ENCODE assay signal across 17 mouse cellular contexts in genomic region chr10:59570780-59571179, GRCm38 (mm10). TPM values are rescaled to one million over a fixed set of nuclear protein-coding genes. Genes with fewer than 3 reads are reported as not detected.
DNase-seq lines count a peak whose midpoint lies in the region; ATAC-seq and TF ChIP-seq lines count a peak whose summit lies in the region.
"Had no signal": no experiment of that assay in that cellular context is flagged by ENCODE, and none has a peak within 500 bp of the region (broad histone marks: within the 10 kb centered on the region; RNA-seq: fewer than 3 reads in every experiment).

No protein-coding gene starts in this region.

- intact Hi-C loops in heart, postnatal 36 days (cut with DNase I), result no loop called here
- intact Hi-C loops in left cerebral cortex, postnatal 14 days (cut with DNase I), result no loop called here

- TF ChIP-seq POLR2A in thymus, adult 2 months (IDR thresholded peaks at IDR 0.05; ENCODE audit: control insufficient read depth, extremely low read depth, insufficient read depth, low read length, poor library complexity), result no peak

- no peak overlapping the region for H3K9ac ChIP-seq in heart, embryonic 12.5 days
- H3K9ac ChIP-seq: hindbrain, embryonic 13.5 days had no signal

- no peak overlapping the region for H3K4me2 ChIP-seq in heart, embryonic 12.5 days
- H3K4me2 ChIP-seq: hindbrain, embryonic 13.5 days had no signal

- peaks cover 15% of the 10 kb centered on the region for H3K4me1 ChIP-seq in heart, embryonic 12.5 days (replicated peaks)
- peaks cover 7% of the 10 kb centered on the region for H3K4me1 ChIP-seq in thymus, adult 2 months (replicated peaks; ENCODE audit: control insufficient read depth, insufficient read depth, low read length)

- no peak for DNase-seq in heart, postnatal 36 days
- peak; percentile 16 for DNase-seq in thymus, adult 2 months
- no peak for DNase-seq in thymus, adult 18-20 months
- no peak for DNase-seq in left cerebral cortex, postnatal 14 days (ENCODE audit: low spot score in 2 of 2)
- DNase-seq in adrenal gland, adult 18-20 months (ENCODE audit: low spot score in 2 of 2), result no peak
- DNase-seq in kidney, postnatal 4 days, result no peak
- DNase-seq: adrenal gland, postnatal 10 days; cerebellum, adult 11-12 months; gastrocnemius, postnatal 10 days; kidney, postnatal 10 days; layer of hippocampus, postnatal 36 days had no signal

- no peak for TF ChIP-seq CTCF in thymus, adult 2 months (IDR thresholded peaks at IDR 0.05; ENCODE audit: borderline replicate concordance, control insufficient read depth, extremely low read depth, insufficient read depth, low read length, poor library complexity)

- H3K9me3 ChIP-seq in heart, embryonic 12.5 days (replicated peaks), result peaks cover 9% of the 10 kb centered on the region; the same call in 1 of the 2 replicates

- no peak for ATAC-seq in heart, embryonic 12.5 days (ENCODE audit: insufficient number of reproducible peaks, low FRiP score)
- peak; percentile 65 for ATAC-seq in megakaryocyte-erythroid progenitor cell, adult 5-6 weeks (replicated peaks; ENCODE audit: low FRiP score, low TSS enrichment, poor library complexity, severe bottlenecking)
- ATAC-seq: midbrain, embryonic 16.5 days had no signal

- WGBS in heart, embryonic 12.5 days, result 55% methylated on average over 2 of the region's 2 CpGs
- WGBS in thymus, adult 2 months, result 14% methylated on average over 2 of the region's 2 CpGs

- H3K36me3 ChIP-seq in heart, embryonic 12.5 days, result peaks cover 5% of the 10 kb centered on the region; the same call in 1 of the 2 replicates
- H3K36me3 ChIP-seq in thymus, adult 2 months (ENCODE audit: control insufficient read depth, insufficient read depth, low read length), result no peaks in the 10 kb centered on the region
- H3K36me3 ChIP-seq: hindbrain, embryonic 13.5 days had no signal

- peak overlapping the region; percentile 86; the same call in 1 of the 2 replicates for H3K27ac ChIP-seq in heart, embryonic 12.5 days (ENCODE audit: poor library complexity, severe bottlenecking)
- peak overlapping the region; percentile 7; the same call in 1 of the 2 replicates for H3K27ac ChIP-seq in thymus, adult 2 months (ENCODE audit: control insufficient read depth, insufficient read depth, low read length)
- H3K27ac ChIP-seq: hindbrain, embryonic 13.5 days had no signal

- H3K27me3 ChIP-seq in heart, embryonic 12.5 days (replicated peaks), result no peaks in the 10 kb centered on the region
- H3K27me3 ChIP-seq in thymus, adult 2 months (ENCODE audit: control insufficient read depth, insufficient read depth, low read length), result no peaks in the 10 kb centered on the region
- H3K27me3 ChIP-seq: hindbrain, embryonic 13.5 days had no signal

- H3K4me3 ChIP-seq in heart, embryonic 12.5 days, result no peak overlapping the region
- H3K4me3 ChIP-seq in thymus, adult 2 months (ENCODE audit: control insufficient read depth, insufficient read depth, low read length), result no peak overlapping the region
- H3K4me3 ChIP-seq: hindbrain, embryonic 13.5 days had no signal

RNA-seq across cellular contexts. Expression of gene Gm10322, which starts 45.1 kb away (rescaled TPM):
- not detected in 2 replicates for polyA plus RNA-seq in heart, embryonic 12.5 days (2016; fragmentation: Nextera tagmentation; extraction: Ambion mirVana)
- total RNA-seq in heart, postnatal 36 days (2021), result not detected
- 1.5 TPM in 1 of 2 replicates, not detected in the other for polyA plus RNA-seq in thymus, adult 2 months (2012; rRNA removed)
- not detected in 2 replicates for total RNA-seq in megakaryocyte-erythroid progenitor cell, adult 5-6 weeks (2014; fragmentation: Nextera tagmentation)
- not detected in 2 replicates for total RNA-seq in megakaryocyte-erythroid progenitor cell, adult 5-6 weeks (2017)
- not detected for total RNA-seq in left cerebral cortex, postnatal 14 days (2021)
- total RNA-seq in adrenal gland, adult 18-20 months (2021), result not detected
- total RNA-seq: adrenal gland, postnatal 10 days; gastrocnemius, postnatal 10 days; layer of hippocampus, postnatal 36 days had no signal
- polyA plus RNA-seq: forebrain, embryonic 11.5 days; lung, embryonic 16.5 days; midbrain, embryonic 16.5 days had no signal

RNA-seq across cellular contexts. Expression of gene Mcu, which starts 45.7 kb away (rescaled TPM):
- 27.5 and 27.8 TPM in 2 replicates for polyA plus RNA-seq in heart, embryonic 12.5 days (2016; fragmentation: Nextera tagmentation; extraction: Ambion mirVana)
- total RNA-seq in heart, postnatal 36 days (2021), result 10 to 100 TPM; 21.8 to 24.0 TPM
- 18.2 and 23.1 TPM in 2 replicates for polyA plus RNA-seq in thymus, adult 2 months (2012; rRNA removed)
- 8.3 and 18.9 TPM in 2 replicates for total RNA-seq in megakaryocyte-erythroid progenitor cell, adult 5-6 weeks (2014; fragmentation: Nextera tagmentation)
- total RNA-seq in megakaryocyte-erythroid progenitor cell, adult 5-6 weeks (2017), result 19.5 and 22.0 TPM in 2 replicates
- 10 to 100 TPM; 48.0 to 48.6 TPM for total RNA-seq in left cerebral cortex, postnatal 14 days (2021)
- 10 to 100 TPM; 26.2 to 36.8 TPM for total RNA-seq in adrenal gland, adult 18-20 months (2021)
